Mouse (Mus musculus) liver, embryonic 14.5 days (tissue): ENCODE measurements around the gene Tdo2.

Source experiments
- CTCF ChIP-seq: IDR thresholded peaks from 2 replicates; pipeline ENCODE4 v1.5.1; 2016; ENCODE audit warnings: antibody characterized with exemption, low read depth, control low read depth
- EP300 ChIP-seq: IDR thresholded peaks from 2 replicates; pipeline ENCODE4 v1.6.1; 2016; ENCODE audit warnings: antibody characterized with exemption, low read depth

DNA sequence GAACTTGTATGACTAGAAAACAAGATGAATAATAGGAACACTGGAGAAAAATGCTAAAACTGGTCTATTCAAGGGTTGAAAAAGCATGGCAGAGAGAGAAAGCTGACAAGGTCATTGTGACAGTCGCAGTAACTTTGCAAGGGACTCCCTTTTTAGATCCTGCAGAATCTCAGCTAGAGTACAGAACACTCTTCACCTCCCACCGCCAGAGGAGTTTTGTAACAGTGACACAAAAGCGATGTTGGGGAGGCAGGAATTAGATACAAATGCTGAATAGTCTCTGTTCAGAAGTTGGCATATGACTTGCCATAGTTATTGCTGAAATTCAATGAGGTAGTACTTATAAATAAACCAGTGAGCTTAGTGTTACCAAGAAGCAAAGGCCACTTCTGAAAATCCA is 47.1 kb upstream of the Tdo2 start:
- TF ChIP-seq CTCF (no peak), EP300 (no peak)
